Mouse (Mus musculus): Measurements from ENCODE around the gene Nnat.
A peak's percentile ranks its signal among the peaks of the same experiment; 100 is the strongest.

Gene Nnat

GRCm38 (mm10) chr2:157605025-157605675 lies 45.3 kb downstream of the Nnat start:
- DNase-seq (ENCODE audit: low spot score): peak; percentile 83

- DNase-seq (ENCODE audit: low spot score): peak; percentile 17
Observed at GRCm38 (mm10) chr2:157607542-157608236, 47.8 kb downstream of the Nnat start.

GRCm38 (mm10) chr2:157611735-157612134 lies 51.9 kb downstream of the Nnat start:
- no peak for DNase-seq (ENCODE audit: low spot score)
